24 mouse cellular contexts compared by ENCODE assay signal in genomic region chr17:64528476-64528875, GRCm38 (mm10).
A peak's percentile ranks its signal among the peaks of the same experiment; 100 is the strongest.
DNase-seq lines count a peak whose midpoint lies in the region; ATAC-seq and TF ChIP-seq lines count a peak whose summit lies in the region.
"Had no signal": no experiment of that assay in that cellular context is flagged by ENCODE, and none has a peak within 500 bp of the region (broad histone marks: within the 10 kb centered on the region; RNA-seq: fewer than 3 reads in every experiment).

No protein-coding gene starts in this region.

- H3K27me3 ChIP-seq in lung, embryonic 14.5 days (ENCODE audit: insufficient read depth, low read length), result no peaks in the 10 kb centered on the region
- no peaks in the 10 kb centered on the region for H3K27me3 ChIP-seq in lung, embryonic 16.5 days (ENCODE audit: control insufficient read depth, insufficient read depth, low read depth, low read length)
- no peaks in the 10 kb centered on the region for H3K27me3 ChIP-seq in MEL (ENCODE audit: control insufficient read depth in 1 of 2, insufficient read depth in 2 of 2, low read length in 2 of 2)
- H3K27me3 ChIP-seq: embryonic facial prominence, embryonic 13.5 days; embryonic facial prominence, embryonic 15.5 days; forebrain, embryonic 13.5 days; Patski had no signal

- WGBS in lung, embryonic 14.5 days, result 62% methylated on average over 7 of the region's 7 CpGs
- WGBS in lung, embryonic 16.5 days, result 57% methylated on average over 7 of the region's 7 CpGs

- H3K4me1 ChIP-seq in lung, embryonic 14.5 days (ENCODE audit: insufficient read depth), result no peaks in the 10 kb centered on the region
- H3K4me1 ChIP-seq in lung, embryonic 16.5 days (replicated peaks; ENCODE audit: control insufficient read depth, insufficient read depth, low read length), result peaks cover 10% of the 10 kb centered on the region
- 0 out of 4 replicates have a peak, but pooled peaks cover 0 to 11% of the 10 kb centered on the region in 2 experiments for H3K4me1 ChIP-seq in MEL (ENCODE audit: control insufficient read depth in 1 of 2, insufficient read depth in 2 of 2, low read length in 2 of 2)
- H3K4me1 ChIP-seq: embryonic facial prominence, embryonic 15.5 days; forebrain, embryonic 10.5 days had no signal

- H3K4me3 ChIP-seq in lung, embryonic 14.5 days (ENCODE audit: low read depth, low read length), result no peak overlapping the region
- no peak overlapping the region for H3K4me3 ChIP-seq in lung, embryonic 16.5 days (ENCODE audit: low read length)
- peak overlapping the region in 1 of 2 experiments; percentile 13; a peak in 2 of 4 replicates for H3K4me3 ChIP-seq in MEL (ENCODE audit: control insufficient read depth in 1 of 2, insufficient read depth in 1 of 2, low read depth in 2 of 2, low read length in 2 of 2)
- H3K4me3 ChIP-seq: embryonic facial prominence, embryonic 13.5 days; embryonic facial prominence, embryonic 15.5 days; erythroblast, embryonic 14.5 days; forebrain, embryonic 10.5 days; forebrain, embryonic 13.5 days had no signal

- TF ChIP-seq RAD21 in MEL (IDR thresholded peaks at IDR 0.05; ENCODE audit: low read depth, low read length), result no peak

- ATAC-seq in lung, embryonic 14.5 days (ENCODE audit: insufficient read depth), result peak; percentile 77
- ATAC-seq in lung, embryonic 16.5 days (ENCODE audit: low read depth), result peak; percentile 64; the same call in 1 of the 2 replicates
- ATAC-seq: activated CD4-positive, CD25-positive, alpha-beta regulatory T cell, adult 4 months; forebrain, embryonic 16.5 days; Patski had no signal

- TF ChIP-seq POLR2A in MEL (IDR thresholded peaks at IDR 0.05; ENCODE audit: control insufficient read depth in 1 of 2, insufficient read depth in 1 of 2, low read depth in 1 of 2, low read length in 2 of 2, poor library complexity in 1 of 2), result no peak

- no peaks in the 10 kb centered on the region for H3K9me3 ChIP-seq in lung, embryonic 14.5 days (ENCODE audit: low read depth, low read length)
- H3K9me3 ChIP-seq in lung, embryonic 16.5 days (ENCODE audit: control insufficient read depth, low read length), result no peaks in the 10 kb centered on the region
- H3K9me3 ChIP-seq in MEL (replicated peaks; ENCODE audit: insufficient read depth, low read length), result no peaks in the 10 kb centered on the region
- H3K9me3 ChIP-seq: embryonic facial prominence, embryonic 13.5 days; embryonic facial prominence, embryonic 15.5 days; forebrain, embryonic 10.5 days; forebrain, embryonic 13.5 days had no signal

- no peak for TF ChIP-seq EP300 in MEL (IDR thresholded peaks at IDR 0.05; ENCODE audit: low read depth in 1 of 2, low read length in 2 of 2)

- H3K27ac ChIP-seq in lung, embryonic 14.5 days (ENCODE audit: low read depth), result no peak overlapping the region
- no peak overlapping the region for H3K27ac ChIP-seq in lung, embryonic 16.5 days (ENCODE audit: low read length)
- no peak overlapping the region; the same call in 1 of the 2 replicates for H3K27ac ChIP-seq in MEL (ENCODE audit: control insufficient read depth, low read depth, low read length)
- H3K27ac ChIP-seq: embryonic facial prominence, embryonic 13.5 days; embryonic facial prominence, embryonic 15.5 days; forebrain, embryonic 10.5 days; forebrain, embryonic 13.5 days had no signal

- DNase-seq in lung, embryonic 14.5 days, result peak; percentile 43
- DNase-seq in lung, postnatal 25 days (ENCODE audit: low spot score), result no peak
- no peak for DNase-seq in lung, postnatal 14 days
- DNase-seq in MEL (ENCODE audit: low read depth, low spot score), result no peak
- no peak for DNase-seq in adipocyte (ENCODE audit: low spot score)
- DNase-seq: adrenal gland, adult 2 months; adrenal gland, postnatal 10 days; adrenal gland, postnatal 25 days; cerebellum, adult 11 months; cerebellum, adult 18-20 months; cerebellum, adult 8-10 months; cerebellum, adult 9-11 months; cerebellum, postnatal 14 days; cerebellum, postnatal 36 days; embryo, embryonic 11 days had no signal

- no peak overlapping the region for H3K9ac ChIP-seq in lung, embryonic 14.5 days
- H3K9ac ChIP-seq in lung, embryonic 16.5 days (ENCODE audit: low read length), result no peak overlapping the region
- no peak overlapping the region for H3K9ac ChIP-seq in MEL (ENCODE audit: control insufficient read depth, low read depth, low read length, poor library complexity, severe bottlenecking)
- H3K9ac ChIP-seq: embryonic facial prominence, embryonic 13.5 days; embryonic facial prominence, embryonic 15.5 days; forebrain, embryonic 13.5 days had no signal

- no peak for TF ChIP-seq CTCF in lung, embryonic 14.5 days (IDR thresholded peaks at IDR 0.05; ENCODE audit: low read depth)
- no peak for TF ChIP-seq CTCF in MEL (IDR thresholded peaks at IDR 0.05 in 2 of 3, conservative IDR thresholded peaks at IDR 0.05 in 1 of 3; ENCODE audit: control insufficient read depth in 1 of 3, insufficient read depth in 1 of 3, low read depth in 2 of 3, low read length in 3 of 3, poor library complexity in 1 of 3, severe bottlenecking in 1 of 3)

- no peaks in the 10 kb centered on the region for H3K36me3 ChIP-seq in lung, embryonic 14.5 days (ENCODE audit: insufficient read depth)
- H3K36me3 ChIP-seq in lung, embryonic 16.5 days (ENCODE audit: control insufficient read depth, insufficient read depth, low read length), result no peaks in the 10 kb centered on the region
- H3K36me3 ChIP-seq in MEL (ENCODE audit: control insufficient read depth in 1 of 2, insufficient read depth in 2 of 2, low read length in 2 of 2), result no peaks in the 10 kb centered on the region
- H3K36me3 ChIP-seq: embryonic facial prominence, embryonic 13.5 days; embryonic facial prominence, embryonic 15.5 days; forebrain, embryonic 10.5 days had no signal

- no peak overlapping the region for H3K4me2 ChIP-seq in lung, embryonic 14.5 days
- no peak overlapping the region for H3K4me2 ChIP-seq in lung, embryonic 16.5 days (ENCODE audit: low read depth, low read length)
- H3K4me2 ChIP-seq: embryonic facial prominence, embryonic 13.5 days; embryonic facial prominence, embryonic 15.5 days; forebrain, embryonic 13.5 days had no signal

- H3K79me2 ChIP-seq in MEL (ENCODE audit: control insufficient read depth, insufficient read depth, low read length, poor library complexity), result no peaks in the 10 kb centered on the region

TF ChIP-seq in MEL, 35 proteins besides CTCF, POLR2A, EP300 and RAD21:
- TF ChIP-seq USF1 (IDR thresholded peaks at IDR 0.05; ENCODE audit: low read depth, low read length) (0 out of 2 replicates have a peak, but pooled peaks have one; percentile 25), CHD1 (IDR thresholded peaks at IDR 0.05; ENCODE audit: low read depth, low read length) (no peak)
